Mouse (Mus musculus) right cerebral cortex, adult 2 months (tissue): ENCODE results near the gene Lactb.
"Not testable (repeated sequence)": the region's sequence is repeated elsewhere in the genome, so short reads cannot be mapped to it uniquely, and the experiment has no call there.

Experiments used
- DNase-seq, 2 experiments: peaks; one replicate each; pipeline ENCODE4 v3.0.0; 2021 to 2022; ENCODE audit warnings: low spot score in 2 of 2

Gene Lactb

GRCm38 (mm10) chr9:66920488-66921279 is 54.6 kb downstream of the Lactb start:
- no peak for DNase-seq

GRCm38 (mm10) chr9:66919981-66920380 is 55.3 kb downstream of the Lactb start:
- DNase-seq: peak in 1 of 2 experiments; percentile 24

GRCm38 (mm10) chr9:66919382-66919971 is 55.8 kb downstream of the Lactb start, which contains the start of gene Rab8b:
Gene Rab8b, minus strand, starts transcription at chr9:66919687.
- DNase-seq: peak; percentile 95 to 96

GRCm38 (mm10) chr9:66918672-66919330 is 56.5 kb downstream of the Lactb start:
- DNase-seq: peak in 1 of 2 experiments; percentile 29

GRCm38 (mm10) chr9:66917892-66918255 is 57.4 kb downstream of the Lactb start:
- DNase-seq: no peak

GRCm38 (mm10) chr9:66917216-66917891 is 57.9 kb downstream of the Lactb start:
- DNase-seq: no peak

GRCm38 (mm10) chr9:66915869-66916785 is 59.2 kb downstream of the Lactb start:
- DNase-seq: no peak

GRCm38 (mm10) chr9:66915401-66915800 is 59.9 kb downstream of the Lactb start:
- DNase-seq: no peak

- DNase-seq: no peak
These were observed 60.7 kb downstream of the Lactb start for GRCm38 (mm10) chr9:66914540-66914939.

- not testable (repeated sequence) for DNase-seq
These were observed 61.9 kb downstream of the Lactb start for GRCm38 (mm10) chr9:66913254-66913934.

- no peak for DNase-seq
These were observed 63.0 kb downstream of the Lactb start for GRCm38 (mm10) chr9:66912304-66912703.

GRCm38 (mm10) chr9:66910677-66911076 is 64.6 kb downstream of the Lactb start:
- DNase-seq: no peak

- DNase-seq: no peak
These were observed 65.4 kb downstream of the Lactb start for GRCm38 (mm10) chr9:66909922-66910321.

GRCm38 (mm10) chr9:66907746-66908397 is 67.4 kb downstream of the Lactb start:
- DNase-seq: no peak

GRCm38 (mm10) chr9:66907126-66907525 is 68.2 kb downstream of the Lactb start:
- DNase-seq: no peak

- no peak for DNase-seq
These were observed 69.3 kb downstream of the Lactb start for GRCm38 (mm10) chr9:66905990-66906389.
